Mouse (Mus musculus) T-helper 17 cell (primary cell): ENCODE results near the gene Oxld1.
"Not testable (repeated sequence)": the region's sequence is repeated elsewhere in the genome, so short reads cannot be mapped to it uniquely, and the experiment has no call there.

Experiments
- in situ Hi-C, 2 experiments: fragments of 300-600 bp; cut with MboI, MseI; formaldehyde crosslinking; loops; 1 replicate in 1 of 2; 2 replicates in 1 of 2; pipeline ENCODE4 v1.15.1; 2025; ENCODE audit warnings: high pct_unique_total_duplicates in 2 of 2

The Oxld1 gene

DNA sequence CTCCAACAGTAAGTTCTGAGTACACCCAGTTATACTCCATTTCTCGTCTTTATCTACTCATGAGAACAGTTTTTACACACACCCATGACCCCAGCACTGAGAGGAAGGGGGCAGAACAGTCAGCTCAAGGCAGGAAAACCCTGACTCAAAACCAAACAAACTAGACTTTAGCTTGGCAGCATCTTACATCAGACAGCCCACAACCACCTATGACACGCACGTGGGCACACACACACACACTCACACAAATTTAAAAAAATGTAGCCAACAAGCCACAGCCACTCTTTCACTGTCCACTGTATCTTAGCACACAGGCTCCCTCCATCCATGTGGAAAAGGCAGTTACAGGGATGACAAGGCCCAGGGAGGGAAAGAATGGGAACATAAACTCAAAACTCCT, 31.1 kb downstream of the Oxld1 start:
- in situ Hi-C loops = no loop called here

DNA sequence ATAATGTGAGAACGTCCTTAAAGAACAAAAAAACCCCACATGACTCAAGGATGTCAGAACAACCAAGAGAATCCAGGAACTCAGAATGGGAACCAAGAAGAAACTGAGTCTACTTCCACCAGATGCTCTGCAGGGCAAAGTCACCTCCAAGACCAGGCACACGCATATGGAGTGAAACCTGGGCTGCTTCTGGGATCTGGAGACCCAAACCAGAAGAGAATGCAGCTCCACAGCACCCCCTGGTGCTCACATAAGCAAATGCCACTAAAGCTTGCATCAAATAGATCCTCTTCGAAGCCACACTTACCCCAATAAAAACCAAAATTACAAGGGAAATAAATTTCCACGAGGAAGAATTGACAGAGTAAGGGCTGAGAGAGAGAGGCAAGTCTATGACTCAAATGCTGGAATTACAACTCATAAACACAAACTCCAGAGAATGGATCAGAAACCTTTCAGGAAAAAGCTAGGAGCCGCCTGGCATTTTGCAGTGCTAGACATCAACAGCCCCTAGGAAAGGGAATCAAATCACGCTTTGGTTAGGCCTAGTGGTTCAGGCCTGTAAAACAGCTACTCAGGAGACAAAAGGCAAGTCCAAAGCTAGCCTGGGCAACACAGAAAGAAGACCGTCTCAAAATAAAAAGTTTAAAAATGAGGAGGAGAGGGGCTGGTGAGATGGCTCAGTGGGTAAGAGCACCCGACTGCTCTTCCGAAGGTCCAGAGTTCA, 34.1 kb downstream of the Oxld1 start:
- in situ Hi-C loops = no loop called here

DNA sequence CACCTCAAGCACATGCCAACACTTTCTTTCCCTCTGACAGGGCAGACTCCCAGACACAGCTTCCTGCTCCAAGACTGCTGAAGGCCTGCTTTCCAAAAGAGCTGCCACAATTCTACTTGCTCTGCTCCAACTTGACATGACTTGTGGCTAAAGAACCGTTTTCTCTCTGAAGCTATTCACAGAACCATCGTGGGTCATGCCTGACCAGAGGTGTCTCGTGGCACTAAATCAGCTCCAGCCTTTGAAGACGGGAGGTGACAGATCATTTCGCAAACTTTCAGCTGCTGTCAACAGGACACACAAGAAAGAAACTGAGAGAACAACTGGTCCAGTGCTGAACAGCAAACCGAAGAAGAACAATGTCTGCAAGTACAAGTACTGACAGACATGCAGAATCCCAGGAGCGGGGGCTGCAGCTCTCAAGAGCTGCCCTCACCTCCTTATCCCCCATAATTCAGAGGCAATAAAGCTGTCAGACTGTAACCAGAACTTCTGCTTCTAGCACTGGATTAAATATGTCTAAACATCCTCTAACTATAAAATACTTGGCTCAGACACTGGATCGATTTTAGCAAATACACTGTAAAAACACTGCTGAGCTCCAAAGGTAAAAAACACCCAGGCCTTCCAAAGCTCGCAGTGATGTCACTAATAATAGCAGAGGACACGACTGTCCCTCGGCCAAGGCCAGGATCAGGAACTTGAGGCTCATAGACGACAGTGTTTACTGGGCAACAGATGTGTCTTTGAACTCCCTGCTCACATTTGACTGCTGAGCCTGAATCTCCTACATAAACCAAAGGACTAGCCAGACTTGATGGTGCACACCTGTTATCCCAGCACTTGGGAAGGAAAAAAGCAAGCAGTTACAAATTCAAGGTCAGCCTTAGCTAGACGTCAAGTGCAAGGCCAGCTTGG, 35.0 kb downstream of the Oxld1 start:
- in situ Hi-C loops = no loop called here

DNA sequence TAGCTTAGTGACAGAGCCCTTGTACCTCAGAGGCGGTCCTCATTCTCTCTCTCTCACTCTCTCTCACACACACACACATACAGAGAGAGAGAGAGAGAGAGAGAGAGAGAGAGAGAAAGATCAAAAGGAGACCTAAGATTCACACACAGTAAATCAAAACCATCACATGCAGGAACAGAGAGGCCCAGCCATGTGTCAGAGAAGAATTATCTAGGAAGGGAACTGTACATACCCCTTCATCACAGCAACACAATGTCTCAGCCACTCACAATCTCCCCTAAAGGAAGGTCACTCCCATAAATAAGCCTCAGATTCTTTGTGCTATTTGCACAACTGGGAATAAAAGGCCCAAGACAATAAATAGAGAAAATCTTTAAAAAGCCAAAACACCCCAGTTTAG, 39.3 kb downstream of the Oxld1 start:
- in situ Hi-C loops = no loop called here

DNA sequence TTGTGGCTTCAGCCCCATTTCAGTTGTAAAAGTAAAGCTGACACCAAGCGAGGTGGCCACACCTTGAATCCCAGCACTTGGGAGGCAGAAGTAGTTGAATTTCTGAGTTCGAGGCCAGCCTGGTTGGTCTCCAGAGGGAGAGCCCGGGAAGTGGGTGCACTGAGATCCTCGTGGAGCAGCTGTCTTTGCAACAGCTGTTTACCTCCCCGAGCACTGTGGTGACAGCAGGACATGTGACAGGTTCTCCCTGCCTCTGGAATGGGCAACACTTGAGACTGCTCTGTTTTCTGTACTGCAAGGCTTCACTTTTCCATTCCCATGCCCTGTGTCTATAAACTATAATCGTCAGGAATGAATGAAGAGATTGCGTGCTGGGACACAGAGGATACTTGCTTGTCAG, 40.0 kb downstream of the Oxld1 start:
- in situ Hi-C loops = no loop called here

DNA sequence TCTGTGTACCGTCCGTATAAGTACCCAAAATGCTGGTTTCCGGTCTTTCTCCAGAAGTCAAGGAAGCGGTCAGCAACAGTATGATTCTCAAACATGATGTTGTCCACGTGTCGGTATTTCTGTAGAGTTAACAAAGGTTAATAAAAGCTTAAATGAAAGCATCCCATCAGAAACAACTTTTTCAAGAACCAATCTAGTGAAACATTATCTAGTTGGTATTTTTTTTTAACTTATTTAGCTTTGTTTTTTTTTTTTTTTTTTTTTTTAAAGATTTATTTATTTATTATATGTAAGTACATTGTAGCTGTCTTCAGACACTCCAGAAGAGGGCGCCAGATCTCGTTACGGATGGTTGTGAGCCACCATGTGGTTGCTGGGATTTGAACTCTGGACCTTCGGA, 44.2 kb downstream of the Oxld1 start:
- in situ Hi-C loops = not testable (repeated sequence)
